Mouse (Mus musculus) A20 (cell line): ENCODE measurements around the gene Myf5.

Experiments
- DNase-seq: peaks from one replicate; pipeline ENCODE4 v3.0.0-alpha.2; 2011; ENCODE audit warnings: low read depth, low spot score

Myf5 gene

DNA sequence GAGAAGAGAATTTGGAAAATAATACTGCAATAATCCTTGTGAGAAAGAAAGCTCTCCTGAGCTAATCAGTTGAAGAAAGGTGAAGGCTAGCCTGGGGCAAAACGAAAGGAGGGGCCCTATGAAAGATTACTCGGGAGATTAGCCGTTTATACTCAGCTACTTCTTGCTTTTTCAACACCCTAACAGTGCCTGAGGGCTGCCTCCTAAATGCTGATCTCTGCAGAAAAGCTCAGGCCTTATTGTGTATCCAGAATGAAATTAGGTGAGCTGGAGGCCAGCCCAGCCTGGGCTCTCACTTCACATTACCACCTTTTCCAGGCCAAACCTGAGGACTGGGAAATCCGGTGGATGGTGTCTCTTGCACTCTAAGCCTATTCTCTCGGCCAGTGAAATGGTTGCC is 49.0 kb downstream of the Myf5 start:
- DNase-seq = no peak
